Mouse (Mus musculus) erythroblast, embryonic 14.5 days (primary cell): ENCODE results near the gene Zfp451.

Experiments used
- GATA1 ChIP-seq: IDR thresholded peaks from 2 replicates; pipeline ENCODE4 v1.6.1; 2012; ENCODE audit warnings: low read length, inconsistent platforms, mixed read lengths
- TAL1 ChIP-seq: IDR thresholded peaks from 3 replicates; pipeline ENCODE4 v1.6.1; 2012; ENCODE audit warnings: low read length, inconsistent platforms, mixed read lengths

DNA sequence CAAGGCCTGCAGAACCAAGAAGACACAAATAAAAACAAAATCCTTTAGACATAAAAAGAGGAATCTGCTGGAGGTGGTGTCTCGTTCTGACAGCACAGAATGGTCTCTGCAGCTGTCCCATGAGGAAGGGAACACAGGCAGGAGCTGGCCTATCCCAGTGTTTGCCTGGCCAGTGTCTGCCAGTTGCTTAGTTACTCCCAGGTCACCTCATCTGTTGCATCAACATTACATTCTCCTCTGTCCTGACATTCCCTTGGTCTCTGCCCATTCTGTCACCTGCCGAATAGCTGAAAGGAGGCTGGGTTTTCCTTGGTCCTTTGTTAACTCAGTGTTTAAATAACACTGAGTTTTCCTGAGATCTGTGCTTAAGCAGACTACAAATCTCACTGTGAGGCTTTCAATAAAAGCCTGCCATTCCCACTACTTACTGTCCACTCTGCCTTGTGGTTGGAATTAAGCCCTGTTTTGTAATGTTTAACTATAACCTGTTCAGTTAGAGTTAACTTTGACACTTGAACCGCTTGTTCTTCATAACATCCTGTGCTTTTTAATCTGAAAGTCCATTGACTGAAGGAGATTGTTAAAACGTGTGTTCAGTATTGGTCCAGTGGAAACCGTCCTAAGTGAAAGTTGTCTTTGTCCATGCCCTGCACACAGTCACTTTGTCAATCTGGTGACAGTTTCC, 80.3 kb downstream of the Zfp451 start:
- no peak for TF ChIP-seq GATA1
- no peak for TF ChIP-seq TAL1
